Mouse (Mus musculus) retina, postnatal 1 day (tissue): ENCODE results near the gene Dbn1.

Experiments
- DNase-seq: peaks from one replicate; pipeline ENCODE4 v3.0.0-alpha.2; 2012

Gene Dbn1

DNA sequence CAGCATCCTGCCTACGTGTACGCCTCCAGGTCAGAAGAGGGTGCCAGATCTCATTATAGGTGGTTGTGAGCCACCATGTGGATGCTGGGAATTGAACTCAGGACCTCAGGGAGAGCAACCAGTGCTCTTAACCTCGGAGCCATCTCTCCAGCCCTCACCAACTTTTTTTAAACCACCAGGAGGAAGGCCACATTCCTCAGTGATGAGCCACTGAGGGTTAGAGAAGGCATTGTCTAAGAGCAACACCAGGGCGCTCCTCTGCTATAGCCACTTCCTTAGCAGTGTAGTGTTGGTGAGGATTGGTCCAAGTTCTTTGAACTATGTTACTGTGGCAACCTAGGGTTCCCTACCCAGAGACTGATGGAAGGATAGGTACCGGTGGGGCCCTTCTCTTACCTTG is 12.2 kb downstream of the Dbn1 start:
- no peak for DNase-seq

DNA sequence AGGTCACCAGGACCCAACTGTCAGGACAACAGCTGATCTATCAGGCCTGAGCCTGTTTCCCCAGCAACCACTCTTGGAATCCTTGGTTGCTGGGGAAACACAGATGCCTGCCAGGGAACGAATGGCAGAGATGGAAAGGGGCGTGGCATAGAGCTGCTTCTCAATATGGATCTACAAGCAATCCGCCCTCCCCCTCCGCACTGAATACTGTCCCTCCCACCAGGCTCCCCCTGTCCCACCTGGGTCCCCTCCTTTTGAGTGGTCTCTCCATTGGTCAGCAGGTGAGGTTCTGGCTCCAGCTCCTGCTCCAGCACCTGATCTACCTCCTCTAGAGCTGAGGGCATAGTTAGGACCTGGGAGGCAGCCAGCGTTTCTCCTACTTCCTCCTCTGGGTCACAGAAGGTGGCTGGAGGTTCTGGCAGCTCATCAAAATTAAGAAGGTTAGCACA is 13.3 kb downstream of the Dbn1 start:
- peak; percentile 76 for DNase-seq

GRCm38 (mm10) chr13:55473961-55474360 is 13.9 kb downstream of the Dbn1 start:
- no peak for DNase-seq

DNA sequence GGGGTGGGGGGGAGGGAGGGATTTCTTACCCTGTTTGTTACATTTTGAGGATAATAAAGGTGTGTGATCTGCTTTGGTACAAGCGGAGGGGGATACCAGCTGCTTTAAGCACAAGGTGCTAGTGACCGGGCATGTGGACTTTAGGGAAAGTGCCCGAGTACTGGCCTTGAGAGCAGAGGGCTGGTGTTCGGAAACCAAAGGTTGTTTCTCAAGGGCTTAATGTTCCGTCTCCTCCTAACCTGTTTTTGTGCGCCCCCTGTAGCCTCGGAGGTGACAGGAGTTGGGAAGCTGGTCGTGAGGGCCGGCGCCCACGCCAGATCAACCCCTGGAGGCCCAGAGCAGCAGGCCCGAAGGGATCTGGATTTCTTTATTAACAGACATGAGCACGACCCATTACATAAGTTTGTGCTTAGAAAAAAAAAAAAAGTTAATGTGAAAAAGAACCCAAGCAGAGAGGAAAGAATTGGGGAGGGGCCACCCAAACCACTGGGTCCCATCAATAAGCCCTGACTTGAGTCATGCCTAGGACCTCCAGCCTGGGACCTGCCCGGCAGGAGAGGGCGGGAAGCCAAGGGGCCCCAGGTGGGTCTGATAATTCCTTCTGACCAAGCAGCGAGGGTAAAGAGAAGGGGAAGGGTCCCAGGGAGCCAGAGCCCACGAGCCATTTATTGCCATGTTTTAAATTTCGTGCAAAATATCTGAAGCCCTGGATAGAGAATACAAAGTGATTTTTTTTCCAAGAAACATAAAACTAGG is 14.7 kb downstream of the Dbn1 start:
- DNase-seq = peak; percentile 50

- peak; percentile 74 for DNase-seq
These were observed 15.5 kb downstream of the Dbn1 start for GRCm38 (mm10) chr13:55472132-55473022.

- no peak for DNase-seq
These were observed 16.1 kb downstream of the Dbn1 start for GRCm38 (mm10) chr13:55471819-55472131.

DNA sequence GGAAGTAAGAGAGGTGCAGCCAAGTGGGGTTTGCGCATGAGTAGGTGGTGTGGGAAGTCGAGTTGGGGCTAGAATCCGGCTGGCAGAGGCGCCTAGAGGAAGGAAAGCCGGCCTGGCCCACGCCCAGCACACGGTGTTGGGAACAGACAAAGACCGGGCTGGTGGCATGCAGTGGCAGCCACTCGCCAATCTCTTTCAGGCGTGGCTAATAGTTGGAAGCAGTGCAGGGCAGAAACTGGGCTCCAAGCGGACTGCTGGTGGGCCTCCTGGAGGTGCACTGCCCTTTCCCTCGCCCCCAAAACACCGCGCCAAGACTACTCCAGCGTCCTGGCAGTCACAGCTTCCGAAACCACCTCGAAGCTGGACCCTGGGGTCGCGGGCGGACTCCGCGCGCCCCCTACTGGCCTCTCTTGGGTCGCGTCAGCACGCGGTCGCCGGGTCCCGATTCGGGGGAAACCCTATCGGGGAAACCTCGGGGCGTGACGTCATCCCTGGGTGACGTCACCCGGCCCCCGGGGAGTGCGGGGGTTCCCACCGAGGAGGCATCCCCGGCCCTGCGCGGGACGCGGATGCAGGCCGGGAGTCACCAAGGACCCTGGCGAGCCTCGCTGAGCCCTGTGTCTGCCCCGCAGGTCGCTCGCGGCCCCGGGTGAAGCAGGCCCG is 16.6 kb downstream of the Dbn1 start:
- DNase-seq = peak; percentile 92

GRCm38 (mm10) chr13:55470372-55470771 is 17.5 kb downstream of the Dbn1 start:
- DNase-seq = peak; percentile 48

- DNase-seq = peak; percentile 68
These were observed 18.9 kb downstream of the Dbn1 start for GRCm38 (mm10) chr13:55468851-55469560.

GRCm38 (mm10) chr13:55465830-55466440 is 22.0 kb downstream of the Dbn1 start:
- peak; percentile 56 for DNase-seq

DNA sequence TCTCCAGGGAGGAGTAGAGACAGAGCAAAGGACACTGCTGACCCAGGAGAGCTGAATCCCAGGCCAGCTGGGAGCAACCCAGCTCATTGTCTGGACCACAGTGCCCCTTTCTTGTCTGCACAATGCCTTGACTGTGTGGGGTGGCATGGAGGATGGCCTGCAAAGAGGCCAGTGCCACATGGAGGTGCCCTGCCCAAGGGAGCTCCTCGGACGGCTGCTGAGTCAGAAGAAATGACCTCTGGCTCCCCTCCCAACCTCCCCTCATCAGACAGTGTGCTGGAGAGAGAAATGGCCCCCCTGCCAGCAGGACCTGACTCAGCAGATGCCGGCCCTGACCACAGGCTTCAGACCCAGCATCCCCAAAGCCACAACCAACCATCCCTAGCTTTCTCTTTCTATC is 22.7 kb downstream of the Dbn1 start:
- DNase-seq = peak; percentile 90

DNA sequence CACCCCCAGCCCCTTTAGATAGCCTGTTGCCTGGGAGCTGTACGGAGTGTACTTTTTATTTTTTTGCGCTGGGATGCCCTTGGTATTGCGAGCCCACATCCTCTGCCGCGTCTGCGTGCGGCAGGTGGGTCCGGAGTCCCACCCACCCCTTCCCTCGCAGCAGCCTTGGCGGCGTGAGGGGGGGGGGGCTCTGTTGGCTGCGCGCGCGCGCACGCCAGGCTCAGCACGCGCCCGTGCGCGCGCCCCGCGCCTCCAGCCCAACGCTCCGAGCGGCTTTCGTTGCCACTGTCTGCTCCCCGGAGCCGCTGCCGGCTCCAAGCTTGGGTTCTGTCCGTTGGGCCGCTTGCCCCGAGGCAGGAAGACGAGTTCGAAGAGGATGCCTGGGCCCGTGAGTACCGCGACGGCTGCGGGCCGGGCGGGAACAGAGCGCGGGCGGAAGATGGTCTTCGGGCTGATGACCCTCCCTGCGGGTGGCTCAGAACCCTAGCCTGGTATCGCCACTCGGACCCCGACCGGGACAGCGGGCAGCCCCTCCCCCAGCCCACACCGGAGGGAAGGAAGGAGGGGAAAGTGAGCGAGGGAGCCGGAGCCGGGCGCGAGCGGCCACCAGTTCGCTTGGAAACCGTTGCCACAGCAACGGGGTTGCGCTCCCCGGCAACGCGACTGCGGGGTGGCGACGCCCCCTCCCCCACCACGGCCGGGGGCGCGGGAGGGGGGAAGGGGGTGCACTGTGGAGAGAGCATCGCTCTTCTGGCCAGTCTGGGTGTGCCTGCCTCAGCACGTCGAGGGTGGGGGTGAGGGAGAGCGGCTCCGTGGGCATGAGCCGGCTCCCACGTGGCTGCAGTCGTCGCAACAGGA is 23.7 kb downstream of the Dbn1 start, which contains the start of gene Prr7:
TSS of gene Prr7 (plus strand) at position 241 of the 858 bp plus-strand sequence.
- peak; percentile 89 for DNase-seq

DNA sequence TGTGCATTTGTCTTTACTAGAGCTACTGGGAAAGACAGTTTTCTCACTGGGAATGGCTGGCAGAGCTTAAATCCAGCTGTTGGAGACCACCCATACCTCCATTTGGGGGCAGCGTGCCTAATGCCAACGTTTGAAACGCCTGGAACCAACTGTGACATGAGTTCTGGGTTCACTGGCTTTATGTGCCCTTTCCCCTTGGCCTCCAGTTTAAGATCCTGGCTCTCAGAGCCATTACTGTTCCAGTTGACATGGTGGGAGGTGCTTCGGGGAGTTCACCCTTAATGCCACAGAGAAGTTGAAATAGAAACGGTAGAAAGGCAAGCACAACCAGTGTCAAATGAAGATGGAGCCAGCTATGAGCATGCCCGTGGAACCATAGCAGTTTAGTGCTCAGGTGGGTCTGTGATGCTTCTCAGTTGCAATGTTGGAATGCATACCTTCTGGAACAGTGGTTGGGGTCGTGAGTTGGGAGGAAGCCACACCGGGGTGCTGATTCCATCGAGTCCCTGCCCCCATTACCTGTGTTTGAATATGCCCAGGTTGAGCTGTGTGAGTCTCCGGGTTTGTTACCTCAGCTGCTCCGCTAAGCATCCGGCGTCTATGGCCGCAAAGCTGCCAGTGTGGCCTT is 24.4 kb downstream of the Dbn1 start:
- DNase-seq = no peak

DNA sequence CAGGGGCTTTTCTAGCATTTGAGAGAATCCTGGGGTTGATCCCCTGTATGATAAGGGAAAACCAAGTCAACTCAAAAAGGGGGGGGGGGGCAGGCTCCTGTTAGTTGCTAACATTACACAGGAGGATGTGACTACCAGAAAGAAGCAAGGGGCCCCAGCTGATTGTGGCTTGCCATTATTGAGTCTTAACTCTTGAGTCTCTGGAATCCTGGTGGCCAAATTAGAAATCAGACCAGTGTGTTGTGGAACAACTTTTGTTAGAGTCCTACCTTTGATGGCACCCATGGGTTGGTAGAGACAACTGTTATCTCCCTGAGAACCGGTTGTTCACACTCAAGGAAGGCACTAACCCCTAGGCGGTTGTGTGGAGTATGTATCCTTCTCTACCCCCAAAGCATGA is 24.9 kb downstream of the Dbn1 start:
- DNase-seq = no peak

DNA sequence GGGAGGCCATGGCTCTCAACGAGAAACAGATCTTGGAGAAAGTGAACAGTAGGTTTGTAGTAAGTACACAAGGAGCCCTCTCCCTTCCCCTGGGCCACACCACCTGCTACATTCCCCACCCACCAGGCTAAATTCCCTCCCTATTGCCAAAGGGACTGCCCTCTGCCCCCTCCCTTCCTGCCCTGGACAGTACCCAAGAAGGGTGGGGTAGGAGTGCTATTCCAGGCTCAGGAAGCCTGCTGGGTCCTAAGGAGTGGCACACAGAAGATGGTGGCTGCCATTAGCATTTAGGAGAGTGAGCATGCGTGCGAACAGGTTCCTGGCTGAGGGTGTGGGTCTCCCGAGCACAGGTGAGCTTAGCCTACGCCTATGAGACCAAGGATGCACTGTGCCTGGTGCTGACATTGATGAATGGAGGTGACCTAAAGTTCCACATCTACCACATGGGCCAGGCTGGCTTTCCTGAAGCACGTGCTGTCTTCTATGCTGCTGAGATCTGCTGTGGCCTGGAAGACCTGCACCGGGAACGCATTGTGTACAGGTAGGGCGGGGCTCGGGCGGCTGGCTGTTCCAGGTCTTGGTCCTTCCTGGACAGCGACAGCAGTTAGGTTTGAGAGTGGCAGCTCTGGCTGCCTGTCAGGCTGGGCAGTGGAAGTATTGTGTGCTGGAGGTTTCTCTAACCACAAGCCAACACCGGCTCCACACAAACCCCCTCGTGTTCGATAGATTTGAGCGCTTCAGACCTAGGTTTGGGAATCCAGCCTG is 35.9 kb downstream of the Dbn1 start:
- no peak for DNase-seq

DNA sequence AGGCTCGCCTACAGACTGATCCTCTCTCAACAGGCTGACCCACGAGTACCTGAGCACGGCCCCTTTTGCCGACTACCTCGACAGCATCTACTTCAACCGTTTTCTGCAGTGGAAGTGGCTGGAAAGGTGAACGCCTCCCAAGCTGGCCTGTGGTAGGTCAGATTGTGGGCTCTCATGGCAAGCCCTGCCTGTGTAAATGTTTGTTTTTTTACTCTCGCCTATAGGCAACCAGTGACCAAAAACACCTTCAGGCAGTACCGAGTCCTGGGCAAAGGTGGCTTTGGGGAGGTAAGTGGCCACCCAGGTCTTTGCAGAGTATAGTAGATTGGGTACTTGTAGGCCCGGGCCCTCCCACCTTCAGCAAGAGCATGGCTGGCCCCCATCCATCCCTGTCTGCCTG is 36.6 kb downstream of the Dbn1 start:
- DNase-seq = no peak

GRCm38 (mm10) chr13:55450511-55450980 is 37.4 kb downstream of the Dbn1 start:
- DNase-seq = no peak

GRCm38 (mm10) chr13:55449679-55450441 is 38.1 kb downstream of the Dbn1 start:
- no peak for DNase-seq

- no peak for DNase-seq
These were observed 38.7 kb downstream of the Dbn1 start for GRCm38 (mm10) chr13:55449205-55449604.
